Mouse (Mus musculus) ES-E14 (cell line): ENCODE data around the gene Olfr1259.

Source experiments
- CHD2 ChIP-seq: IDR thresholded peaks from 2 replicates; pipeline ENCODE4 v1.6.1; 2014; ENCODE audit warnings: mild to moderate bottlenecking, low read depth, low read length, inconsistent platforms
- MAFK ChIP-seq: IDR thresholded peaks from 2 replicates; pipeline ENCODE4 v1.6.1; 2014; ENCODE audit warnings: mild to moderate bottlenecking, low read depth, low read length, inconsistent platforms; ENCODE audit not compliant: insufficient read depth

DNA sequence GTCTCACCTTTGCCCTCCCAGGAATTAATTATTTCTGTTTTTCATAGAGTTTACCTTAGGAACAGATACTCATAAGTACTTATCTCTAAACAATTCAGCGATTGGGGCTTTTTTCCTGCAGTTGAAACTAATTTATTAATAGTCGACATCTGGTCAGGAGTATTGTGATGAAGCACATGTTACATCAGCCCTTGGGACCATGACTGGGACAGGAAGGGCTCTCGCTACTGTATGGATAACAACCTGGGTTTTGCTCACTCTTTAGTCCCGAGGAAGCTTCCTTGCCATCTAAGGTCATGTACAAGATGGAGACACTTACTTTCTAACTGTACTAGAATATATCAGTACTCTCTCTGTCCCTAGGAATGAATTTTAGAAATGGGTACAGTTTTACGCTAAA, at the start of gene Olfr1259:
- no peak for TF ChIP-seq CHD2
- no peak for TF ChIP-seq MAFK
